In genomic region chr8:117344899-117345298, GRCm38 (mm10) we compare ENCODE assay signal across 19 mouse cellular contexts.
DNase-seq lines count a peak whose midpoint lies in the region; ATAC-seq and TF ChIP-seq lines count a peak whose summit lies in the region.
"Had no signal": no experiment of that assay in that cellular context is flagged by ENCODE, and none has a peak within 500 bp of the region (broad histone marks: within the 10 kb centered on the region; RNA-seq: fewer than 3 reads in every experiment).

No protein-coding gene starts in this region.

- no peak overlapping the region for H3K4me3 ChIP-seq in kidney, adult 2 months (ENCODE audit: insufficient read depth, low read depth, low read length)
- H3K4me3 ChIP-seq in intestine, postnatal 0 days (ENCODE audit: low read depth, low read length): no peak overlapping the region
- H3K4me3 ChIP-seq: embryonic facial prominence, embryonic 13.5 days; forebrain, embryonic 12.5 days; gastrocnemius, adult 2 months; heart, embryonic 12.5 days; hindbrain, embryonic 10.5 days had no signal

- no peak overlapping the region for H3K4me2 ChIP-seq in intestine, postnatal 0 days (replicated peaks; ENCODE audit: low read depth)
- H3K4me2 ChIP-seq: embryonic facial prominence, embryonic 13.5 days; forebrain, embryonic 12.5 days; heart, embryonic 12.5 days; hindbrain, embryonic 14.5 days had no signal

- H3K27ac ChIP-seq in kidney, adult 2 months (ENCODE audit: insufficient read depth, low read depth, low read length): 0 out of 2 replicates have a peak overlapping the region, but pooled peaks have one; percentile 10
- H3K27ac ChIP-seq in intestine, postnatal 0 days (ENCODE audit: low read depth, low read length): peak overlapping the region; percentile 58
- H3K27ac ChIP-seq: embryonic facial prominence, embryonic 13.5 days; forebrain, embryonic 12.5 days; gastrocnemius, adult 2 months; hindbrain, embryonic 10.5 days; hindbrain, embryonic 14.5 days had no signal

- DNase-seq in kidney, adult 2 months: no peak
- DNase-seq in kidney, postnatal 10 days: no peak
- peak; percentile 39 for DNase-seq in right cerebral cortex, adult 18-20 months
- DNase-seq in right cerebral cortex, postnatal 14 days: no peak
- DNase-seq: adrenal gland, postnatal 10 days; cerebellum, adult 11-12 months; cerebellum, adult 9-10 months; cerebellum, postnatal 36 days; gastrocnemius, adult 2 months; gastrocnemius, postnatal 25 days had no signal

- H3K4me1 ChIP-seq in kidney, adult 2 months (ENCODE audit: control insufficient read depth, insufficient read depth, low read length): peaks cover 58% of the 10 kb centered on the region
- peaks cover 9% of the 10 kb centered on the region; the same call in 1 of the 2 replicates for H3K4me1 ChIP-seq in intestine, postnatal 0 days (replicated peaks; ENCODE audit: control insufficient read depth, insufficient read depth, low read length)

- no peaks in the 10 kb centered on the region for H3K27me3 ChIP-seq in kidney, adult 2 months (replicated peaks; ENCODE audit: control insufficient read depth, insufficient read depth, low read length)
- H3K27me3 ChIP-seq in intestine, postnatal 0 days (replicated peaks; ENCODE audit: control insufficient read depth, insufficient read depth, low read length): no peaks in the 10 kb centered on the region
- H3K27me3 ChIP-seq: embryonic facial prominence, embryonic 13.5 days; forebrain, embryonic 12.5 days; heart, embryonic 12.5 days had no signal

- H3K36me3 ChIP-seq in kidney, adult 2 months (ENCODE audit: control insufficient read depth, insufficient read depth, low read length): no peaks in the 10 kb centered on the region
- no peaks in the 10 kb centered on the region for H3K36me3 ChIP-seq in intestine, postnatal 0 days (ENCODE audit: control insufficient read depth, insufficient read depth)
- H3K36me3 ChIP-seq: embryonic facial prominence, embryonic 13.5 days; forebrain, embryonic 12.5 days; heart, embryonic 12.5 days; hindbrain, embryonic 10.5 days had no signal

- H3K9me3 ChIP-seq in intestine, postnatal 0 days (ENCODE audit: control insufficient read depth): no peaks in the 10 kb centered on the region
- H3K9me3 ChIP-seq: embryonic facial prominence, embryonic 13.5 days; forebrain, embryonic 12.5 days; G1E; heart, embryonic 12.5 days; hindbrain, embryonic 10.5 days had no signal

- no peak for TF ChIP-seq POLR2A in kidney, adult 2 months (IDR thresholded peaks at IDR 0.05; ENCODE audit: low read depth, low read length)

- H3K9ac ChIP-seq in intestine, postnatal 0 days (ENCODE audit: low read depth, low read length): no peak overlapping the region
- H3K9ac ChIP-seq: embryonic facial prominence, embryonic 13.5 days; forebrain, embryonic 12.5 days; heart, embryonic 12.5 days; hindbrain, embryonic 14.5 days had no signal

- TF ChIP-seq CTCF in kidney, adult 2 months (conservative IDR thresholded peaks at IDR 0.05; ENCODE audit: insufficient read depth, insufficient read length, low read depth, low read length): no peak
- no peak for TF ChIP-seq CTCF in intestine, postnatal 0 days (IDR thresholded peaks at IDR 0.05; ENCODE audit: low read depth)

- 36% methylated on average over 11 of the region's 11 CpGs for WGBS in kidney, adult 2 months
- 64% methylated on average over 11 of the region's 11 CpGs for WGBS in intestine, postnatal 0 days

- no peak for ATAC-seq in intestine, postnatal 0 days
- no peak for ATAC-seq in CD4-positive, CD25-positive, alpha-beta regulatory T cell, adult 4 months
- ATAC-seq: forebrain, embryonic 16.5 days had no signal
